Mouse (Mus musculus): ENCODE measurements around the gene Hic2. TPM values are rescaled to one million over a fixed set of nuclear protein-coding genes. Genes with fewer than 3 reads are reported as not detected.

Hic2 gene
- total RNA-seq, 2 experiments from 2014 or later, result 0.77 to 1.5 TPM

DNA sequence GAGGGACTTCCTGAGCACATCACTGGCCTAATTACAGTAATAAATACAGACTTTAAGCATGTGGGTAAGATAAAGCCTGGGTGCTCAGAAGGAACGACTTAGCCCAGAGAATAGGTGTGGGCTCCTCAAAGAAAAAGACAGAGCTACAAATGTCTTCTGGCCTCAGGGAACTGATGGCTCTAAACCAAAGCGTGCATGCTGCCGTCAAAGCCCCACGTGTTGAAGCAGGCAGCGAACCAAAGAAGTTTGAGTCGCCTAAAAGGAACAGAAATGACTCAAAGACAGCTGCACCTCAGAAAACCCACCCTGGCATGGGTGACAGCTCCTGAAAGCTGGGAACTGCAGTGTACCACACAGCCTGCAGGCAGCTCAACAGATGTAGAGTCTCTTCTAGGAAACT is 38.5 kb downstream of the Hic2 start:
- no peak for ATAC-seq (ENCODE audit: poor library complexity, severe bottlenecking)

DNA sequence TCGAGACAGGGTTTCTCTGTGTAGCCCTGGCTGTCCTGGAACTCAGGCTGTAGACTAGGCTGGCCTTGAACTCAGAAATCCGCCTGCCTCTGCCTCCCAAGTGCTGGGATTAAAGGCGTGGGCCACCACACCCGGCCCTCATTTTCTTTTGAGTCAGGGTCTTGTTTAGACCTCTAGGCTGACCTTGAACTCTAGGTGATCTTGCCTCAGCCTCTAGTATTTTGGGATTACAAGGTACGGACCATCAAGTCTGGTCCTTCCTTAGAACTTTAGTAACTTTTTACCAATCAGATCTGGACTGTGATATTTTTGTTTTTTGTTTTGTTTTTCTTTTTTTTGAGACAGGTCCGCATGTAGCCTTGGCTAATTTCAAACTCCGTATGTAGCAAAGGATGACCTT is 42.3 kb downstream of the Hic2 start, which contains the start of gene Tmem191c:
Gene Tmem191c, plus strand, starts transcription at position 357 of the 400 bp plus-strand sequence.
- no peak for ATAC-seq (ENCODE audit: poor library complexity, severe bottlenecking)

GRCm38 (mm10) chr16:17276164-17277151 is 43.1 kb downstream of the Hic2 start:
- peak; percentile 94 for ATAC-seq (ENCODE audit: poor library complexity, severe bottlenecking)

GRCm38 (mm10) chr16:17277342-17278211 is 44.2 kb downstream of the Hic2 start:
- ATAC-seq (ENCODE audit: poor library complexity, severe bottlenecking), result peak; percentile 33

DNA sequence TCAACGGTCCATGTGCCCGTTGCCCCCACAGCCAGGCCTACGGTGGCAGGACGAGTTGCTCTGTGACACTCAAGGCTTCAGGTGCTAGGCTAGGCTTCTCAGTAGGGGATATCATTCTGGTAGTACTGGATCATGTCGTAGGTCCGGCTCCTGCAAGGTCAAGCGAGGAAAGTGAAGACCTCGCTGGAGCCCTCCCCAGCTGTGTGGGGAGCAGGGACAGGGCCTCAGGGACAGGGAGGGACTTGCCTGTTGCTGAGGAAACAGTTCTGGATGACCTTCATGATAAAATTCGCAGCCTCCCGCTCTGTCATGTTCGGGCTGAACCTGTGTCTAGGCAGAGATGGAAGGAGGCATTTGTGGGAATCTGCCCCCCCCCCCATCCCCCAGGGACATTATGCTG is 47.1 kb downstream of the Hic2 start:
- no peak for ATAC-seq (ENCODE audit: poor library complexity, severe bottlenecking)

DNA sequence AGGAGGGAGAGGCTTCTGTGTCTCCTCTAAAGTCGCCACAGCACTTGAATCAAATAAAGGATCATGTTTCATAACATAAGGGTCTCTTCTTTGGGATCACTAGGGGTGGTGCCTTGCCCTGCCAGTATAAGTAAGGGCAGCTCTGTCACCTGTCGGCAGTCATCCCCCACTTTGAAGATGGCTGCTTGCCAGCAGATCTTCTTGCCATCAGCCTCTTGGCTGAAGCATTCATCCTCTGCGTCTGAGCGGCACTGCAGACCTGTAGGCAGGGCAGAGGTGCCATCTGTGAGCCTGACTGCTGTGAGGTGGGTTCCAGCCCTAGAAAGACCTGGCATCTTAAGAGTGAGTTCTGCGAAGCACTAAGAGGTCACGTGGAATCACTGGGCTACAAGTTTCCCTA is 49.8 kb downstream of the Hic2 start:
- no peak for ATAC-seq (ENCODE audit: poor library complexity, severe bottlenecking)

DNA sequence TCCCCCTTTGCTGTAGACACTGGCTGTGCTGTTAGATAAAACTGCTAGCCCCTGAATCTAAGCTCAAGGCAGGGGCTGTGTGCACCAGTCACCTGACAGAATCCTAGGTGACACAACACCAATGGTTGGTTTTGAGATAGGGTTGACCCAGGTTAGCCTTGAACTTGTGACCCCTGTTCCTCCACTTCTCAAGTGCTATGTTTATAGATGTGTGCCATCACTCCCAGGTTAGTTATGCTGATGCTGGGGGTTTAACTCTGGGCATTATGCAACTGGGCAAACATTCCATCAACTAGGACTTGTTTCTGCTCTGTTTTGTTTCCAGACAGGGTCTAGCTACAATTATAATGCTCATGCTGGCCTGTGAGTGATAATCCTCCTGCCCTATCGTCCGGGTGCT is 53.7 kb downstream of the Hic2 start:
- ATAC-seq (ENCODE audit: poor library complexity, severe bottlenecking), result no peak

GRCm38 (mm10) chr16:17291016-17291415 is 57.6 kb downstream of the Hic2 start:
- ATAC-seq (ENCODE audit: poor library complexity, severe bottlenecking), result no peak

- ATAC-seq (ENCODE audit: poor library complexity, severe bottlenecking), result peak; percentile 82
These were observed 59.4 kb downstream of the Hic2 start for GRCm38 (mm10) chr16:17292751-17293150.

DNA sequence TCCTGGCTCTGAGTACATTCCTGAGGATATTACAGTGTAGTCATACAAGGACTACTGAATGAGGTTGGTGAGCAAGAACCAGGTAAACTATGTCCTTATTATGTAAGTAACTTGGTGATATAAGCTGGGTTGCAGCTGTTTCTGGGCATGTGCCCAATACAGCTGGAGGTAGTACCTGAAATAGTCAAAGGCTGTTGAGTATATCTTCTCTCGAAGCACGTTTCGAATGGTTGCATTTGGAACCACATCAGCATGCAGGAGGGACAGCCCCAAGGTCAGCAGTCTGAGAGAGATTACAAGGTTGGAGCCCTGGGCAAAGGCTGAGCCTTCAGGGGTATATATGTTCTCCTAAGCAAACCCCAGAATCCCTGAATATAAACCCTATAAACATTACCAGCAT is 67.4 kb downstream of the Hic2 start:
- no peak for ATAC-seq (ENCODE audit: poor library complexity, severe bottlenecking)

- ATAC-seq (ENCODE audit: poor library complexity, severe bottlenecking), result no peak
These were observed 70.3 kb downstream of the Hic2 start for GRCm38 (mm10) chr16:17303521-17304245.

DNA sequence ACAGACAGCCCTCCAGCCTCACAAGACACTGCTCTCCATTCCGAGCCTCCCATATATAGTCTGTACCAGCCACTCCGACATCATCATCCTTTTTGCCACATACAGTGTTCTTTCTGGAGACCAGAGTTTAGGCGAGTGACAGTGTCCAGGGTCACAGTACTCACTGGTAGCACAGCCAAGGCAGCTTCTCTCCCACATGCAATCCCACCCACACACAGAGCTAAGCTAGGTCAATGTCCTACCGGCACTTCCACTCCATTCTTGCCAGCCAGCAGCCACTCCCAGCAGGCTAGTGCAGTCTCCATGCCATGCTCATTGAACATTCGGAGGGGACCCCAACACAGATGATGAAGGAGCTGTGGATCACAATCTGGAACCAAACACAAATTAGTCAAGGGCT is 74.1 kb downstream of the Hic2 start:
- no peak for ATAC-seq (ENCODE audit: poor library complexity, severe bottlenecking)

DNA sequence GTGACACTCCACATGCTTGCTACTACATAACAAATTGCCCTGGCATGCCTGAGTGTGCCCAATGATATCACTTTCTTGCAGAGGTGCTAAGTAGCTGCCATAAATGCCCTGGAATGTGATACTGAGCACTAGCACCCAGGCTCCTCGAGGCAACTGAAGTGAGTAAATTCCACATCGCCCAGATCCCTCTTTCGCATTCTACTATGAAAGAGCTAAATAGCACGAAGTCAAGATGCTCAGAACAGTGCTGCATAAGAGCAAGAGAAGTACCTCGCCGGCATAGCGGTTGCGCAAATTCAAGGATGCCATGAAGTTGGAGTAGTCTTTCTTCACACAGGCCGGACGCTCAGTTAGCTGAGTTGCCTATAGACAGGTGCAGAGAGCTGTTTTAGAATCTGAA is 75.7 kb downstream of the Hic2 start:
- no peak for ATAC-seq (ENCODE audit: poor library complexity, severe bottlenecking)

DNA sequence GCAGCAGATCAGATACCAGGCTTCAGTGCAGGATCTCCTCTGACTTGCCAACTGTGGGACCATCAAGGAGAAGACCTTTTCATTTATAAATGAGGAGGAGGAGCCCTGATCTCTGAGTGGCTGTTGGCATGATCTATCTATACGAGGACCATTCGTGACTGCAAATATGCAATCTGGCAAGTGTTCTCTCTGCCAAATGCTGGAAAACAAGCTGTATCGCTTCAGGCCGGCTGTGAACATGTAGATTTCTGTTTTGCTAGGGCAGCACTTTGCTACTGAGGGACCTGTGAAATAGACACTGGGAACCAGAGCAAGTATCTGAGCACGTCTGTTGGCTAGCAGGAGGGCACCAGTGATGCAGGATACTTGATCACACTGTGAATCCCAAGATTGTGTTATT is 79.2 kb downstream of the Hic2 start:
- no peak for ATAC-seq (ENCODE audit: poor library complexity, severe bottlenecking)

Other genes starting within 250 kb of the Hic2 start
- gene Ypel1, start 163.9 kb upstream of the Hic2 start, total RNA-seq (2015), result 0.33 and 1.0 TPM in 2 replicates
- gene Ypel1, start 163.9 kb upstream of the Hic2 start, total RNA-seq (2017), result 0.15 TPM in 1 of 2 replicates, not detected in the other
- gene Ppil2, start 122.3 kb upstream of the Hic2 start, total RNA-seq (2015), result 64.8 and 83.6 TPM in 2 replicates
- 104 and 111 TPM in 2 replicates for gene Ppil2, start 122.3 kb upstream of the Hic2 start, total RNA-seq (2017)
- gene 2610318N02Rik, start 108.4 kb upstream of the Hic2 start, total RNA-seq (2015), result 6.3 and 6.5 TPM in 2 replicates
- 3.5 and 5.4 TPM in 2 replicates for gene 2610318N02Rik, start 108.4 kb upstream of the Hic2 start, total RNA-seq (2017)
- 76.6 and 79.4 TPM in 2 replicates for gene Sdf2l1, start 101.2 kb upstream of the Hic2 start, total RNA-seq (2015)
- gene Sdf2l1, start 101.2 kb upstream of the Hic2 start, total RNA-seq (2017), result 75.8 and 87.0 TPM in 2 replicates
- gene Ydjc, start 89.0 kb upstream of the Hic2 start, total RNA-seq (2015), result 2.8 and 5.2 TPM in 2 replicates
- 2.4 and 7.0 TPM in 2 replicates for gene Ydjc, start 89.0 kb upstream of the Hic2 start, total RNA-seq (2017)
- gene Ccdc116, start 86.3 kb upstream of the Hic2 start, total RNA-seq (2015), result 0.13 and 1.5 TPM in 2 replicates
- 0.26 and 0.53 TPM in 2 replicates for gene Ccdc116, start 86.3 kb upstream of the Hic2 start, total RNA-seq (2017)
- 373 and 400 TPM in 2 replicates for gene Ube2l3, start 30.9 kb upstream of the Hic2 start, total RNA-seq (2015)
- gene Ube2l3, start 30.9 kb upstream of the Hic2 start, total RNA-seq (2017), result 128 and 144 TPM in 2 replicates
- not detected in 2 replicates for gene Rimbp3, start 25.0 kb upstream of the Hic2 start, total RNA-seq (2015)
- gene Rimbp3, start 25.0 kb upstream of the Hic2 start, total RNA-seq (2017), result 0.04 TPM in 1 of 2 replicates, not detected in the other
- gene Tmem191c, start 42.5 kb downstream of the Hic2 start, total RNA-seq (2015), result 1.0 and 2.1 TPM in 2 replicates
- gene Tmem191c, start 42.5 kb downstream of the Hic2 start, total RNA-seq (2017), result 2.9 and 4.1 TPM in 2 replicates
- gene Serpind1, start 97.8 kb downstream of the Hic2 start, total RNA-seq (2015), result not detected in 2 replicates
- gene Serpind1, start 97.8 kb downstream of the Hic2 start, total RNA-seq (2017), result not detected in 2 replicates
- 29.6 and 35.1 TPM in 2 replicates for gene Snap29, start 172.4 kb downstream of the Hic2 start, total RNA-seq (2015)
- 36.0 and 38.7 TPM in 2 replicates for gene Snap29, start 172.4 kb downstream of the Hic2 start, total RNA-seq (2017)
- 51.5 and 77.1 TPM in 2 replicates for gene Pi4ka, start 172.7 kb downstream of the Hic2 start, total RNA-seq (2015)
- gene Pi4ka, start 172.7 kb downstream of the Hic2 start, total RNA-seq (2017), result 34.2 and 44.7 TPM in 2 replicates
- 25.4 and 29.5 TPM in 2 replicates for gene Crkl, start 218.4 kb downstream of the Hic2 start, total RNA-seq (2015)
- gene Crkl, start 218.4 kb downstream of the Hic2 start, total RNA-seq (2017), result 25.9 and 26.5 TPM in 2 replicates

Measured in megakaryocyte, adult 5-6 weeks (primary cell).